Mouse (Mus musculus) kidney, adult 11 months (tissue): Measurements from ENCODE around the gene Scaper.

Experiments
- DNase-seq: peaks from one replicate; pipeline ENCODE4 v3.0.0; 2022

Scaper gene

GRCm38 (mm10) chr9:55937664-55938617 is at the start of gene Scaper:
Gene Scaper (minus strand): TSS chr9:55938119.
- DNase-seq: peak; percentile 89

- no peak for DNase-seq
Observed at GRCm38 (mm10) chr9:55946819-55947218, 8.9 kb upstream of the Scaper start.

- DNase-seq: no peak
Observed at GRCm38 (mm10) chr9:55941356-55941755, 3.4 kb upstream of the Scaper start.

DNA sequence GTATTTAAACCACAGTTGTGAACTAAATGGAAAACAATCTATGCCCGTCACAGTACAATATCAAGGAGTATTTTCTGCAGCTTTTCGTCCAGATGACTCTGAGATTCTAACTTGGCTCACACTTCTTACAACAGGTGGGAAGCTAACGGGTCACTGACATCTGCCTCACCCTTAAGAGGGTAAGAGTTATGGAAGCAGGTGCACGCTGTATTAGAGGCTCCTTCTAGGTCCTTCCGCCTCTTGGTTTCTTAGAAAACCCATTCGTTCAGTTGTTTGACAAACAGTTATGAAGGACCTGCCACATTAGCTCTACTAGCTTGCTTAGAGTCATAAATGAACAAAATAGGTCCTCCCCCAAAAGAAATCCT is 683 bp upstream of the Scaper start:
- no peak for DNase-seq

- peak; percentile 5 for DNase-seq
Observed at GRCm38 (mm10) chr9:55937224-55937663, 675 bp downstream of the Scaper start.

DNA sequence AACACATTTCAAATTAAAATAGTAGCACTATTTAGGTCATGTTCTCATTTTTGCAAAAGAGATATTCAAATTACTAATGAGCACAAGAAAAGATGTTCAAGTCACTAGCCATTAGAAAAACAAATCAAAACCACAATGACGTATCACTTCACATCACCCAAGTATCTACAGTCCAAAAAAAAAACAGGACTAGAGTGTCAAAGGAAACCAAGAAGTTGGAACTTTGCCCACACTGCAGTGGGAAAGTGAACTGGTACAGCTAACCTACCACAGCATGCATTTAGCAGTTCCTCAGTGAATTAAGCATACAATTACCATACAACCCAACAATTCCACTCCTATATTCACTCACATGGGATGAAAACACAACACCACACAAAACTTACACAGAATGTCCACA is 5.4 kb downstream of the Scaper start:
- DNase-seq: no peak

DNA sequence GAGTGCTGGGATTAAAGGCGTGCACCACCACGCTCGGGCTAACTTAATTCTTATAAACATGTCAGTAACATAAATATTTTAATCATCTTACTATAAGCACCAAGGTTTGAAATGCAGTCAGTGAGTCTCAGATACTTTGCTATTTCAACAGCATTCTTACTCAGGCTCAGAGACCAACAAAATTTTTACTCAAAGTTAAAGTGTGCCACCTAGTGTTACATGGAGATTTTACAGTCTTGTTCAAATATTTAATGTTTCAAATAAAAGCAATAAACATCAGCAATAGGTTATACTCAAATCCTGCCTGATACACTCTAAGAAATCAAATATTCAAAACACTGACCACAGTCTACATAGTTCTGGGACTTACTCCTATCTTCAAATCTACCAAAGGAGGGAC is 19.3 kb downstream of the Scaper start:
- no peak for DNase-seq

- no peak for DNase-seq
Observed at GRCm38 (mm10) chr9:55916751-55917150, 21.2 kb downstream of the Scaper start.

- DNase-seq: no peak
Observed at GRCm38 (mm10) chr9:55911481-55911880, 26.4 kb downstream of the Scaper start.

DNA sequence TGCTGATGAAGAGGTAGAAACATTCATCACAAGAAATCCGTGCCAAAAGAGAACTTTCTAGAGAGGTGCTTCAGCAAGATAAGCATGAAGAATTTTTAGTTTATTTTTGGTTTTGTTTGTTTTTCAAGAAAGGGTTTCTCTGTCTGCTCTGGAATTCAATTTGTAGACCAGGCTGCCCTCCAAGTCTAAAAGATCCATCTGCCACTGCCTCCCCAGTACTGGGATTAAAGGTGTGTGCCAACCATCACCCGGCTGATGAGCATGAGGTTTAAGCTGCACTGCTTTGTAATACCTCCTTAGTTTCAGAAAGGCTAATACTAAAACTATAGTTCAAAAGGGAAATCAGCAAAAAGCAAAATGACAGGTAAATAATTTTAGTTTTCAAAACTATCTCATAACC is 35.0 kb downstream of the Scaper start:
- no peak for DNase-seq

DNA sequence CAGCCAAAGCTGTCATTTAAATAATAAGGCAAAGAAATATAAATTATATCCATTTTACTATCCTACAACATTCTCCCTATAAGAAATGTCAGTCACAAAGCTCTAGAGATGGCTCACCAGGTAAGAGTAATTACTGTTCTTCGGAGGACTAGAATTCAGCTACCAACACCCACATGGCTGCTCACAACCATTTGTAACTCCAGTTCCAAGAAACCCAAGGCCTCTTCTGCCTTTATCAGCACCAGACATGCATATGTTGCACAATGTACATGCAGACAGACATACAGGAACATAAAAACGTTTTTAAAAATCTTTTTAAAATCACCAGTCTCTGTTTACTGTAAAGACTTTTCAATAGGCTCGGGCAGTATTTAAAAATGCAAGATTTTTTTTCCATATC is 36.3 kb downstream of the Scaper start:
- DNase-seq: no peak

- no peak for DNase-seq
Observed at GRCm38 (mm10) chr9:55900531-55900930, 37.4 kb downstream of the Scaper start.

DNA sequence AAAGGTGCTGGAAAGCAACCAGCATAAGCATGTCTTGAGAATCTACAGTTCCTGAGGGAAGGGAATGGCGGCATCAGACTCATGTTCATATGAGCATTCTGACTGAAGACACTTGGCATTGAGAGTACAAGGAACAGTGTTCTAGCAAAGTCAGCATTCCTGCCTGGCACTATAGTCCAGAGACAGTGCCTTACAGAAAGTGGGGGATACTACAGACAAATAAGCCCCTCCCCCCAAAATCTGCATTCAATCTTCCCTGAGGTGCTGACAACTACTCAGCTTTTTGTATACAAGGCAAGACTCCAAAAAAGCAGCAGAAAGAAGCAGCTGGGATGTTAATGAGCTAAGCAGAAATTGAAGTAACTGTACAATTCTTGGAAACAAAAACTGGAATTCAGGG is 59.9 kb downstream of the Scaper start:
- DNase-seq: no peak

GRCm38 (mm10) chr9:55789442-55789841 is 148.5 kb downstream of the Scaper start:
- no peak for DNase-seq

DNA sequence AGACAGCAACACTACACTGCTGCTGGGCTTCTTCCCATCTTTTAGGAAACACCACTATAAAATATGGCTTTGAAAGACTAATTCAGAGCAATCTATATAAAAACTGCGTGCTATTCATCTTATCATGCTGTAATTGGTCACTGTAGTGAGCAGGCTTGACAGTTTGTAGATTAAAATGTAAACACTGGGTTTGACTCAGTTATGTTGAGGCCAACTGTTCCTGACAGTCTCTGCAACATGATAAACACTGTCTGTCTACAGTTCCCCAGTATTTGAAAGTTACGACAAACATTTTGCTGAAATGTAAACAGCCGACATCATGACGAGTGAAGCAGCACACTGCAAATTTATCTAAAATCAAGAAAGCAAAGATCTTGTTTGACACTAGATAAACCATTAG is 225.9 kb downstream of the Scaper start:
- DNase-seq: no peak

DNA sequence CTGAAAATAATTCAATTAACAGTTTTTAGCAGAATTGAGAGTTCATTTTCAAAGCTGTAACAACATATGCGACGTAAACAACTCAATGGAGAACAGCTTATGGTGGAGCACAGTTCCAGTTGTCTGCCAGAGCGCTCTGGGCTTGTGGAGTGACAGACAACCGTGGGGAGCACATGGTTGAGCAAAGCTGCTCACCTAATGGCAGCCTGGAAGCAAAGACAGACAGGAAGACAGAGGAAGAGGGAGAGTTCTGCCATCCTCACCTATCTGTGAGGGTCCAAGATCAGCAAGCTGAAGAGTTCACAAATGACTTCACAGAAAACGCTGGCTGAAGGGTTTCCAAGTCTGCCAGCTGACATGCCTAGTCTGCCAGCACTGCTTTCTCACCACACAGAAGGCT is 227.4 kb downstream of the Scaper start:
- DNase-seq: no peak

DNA sequence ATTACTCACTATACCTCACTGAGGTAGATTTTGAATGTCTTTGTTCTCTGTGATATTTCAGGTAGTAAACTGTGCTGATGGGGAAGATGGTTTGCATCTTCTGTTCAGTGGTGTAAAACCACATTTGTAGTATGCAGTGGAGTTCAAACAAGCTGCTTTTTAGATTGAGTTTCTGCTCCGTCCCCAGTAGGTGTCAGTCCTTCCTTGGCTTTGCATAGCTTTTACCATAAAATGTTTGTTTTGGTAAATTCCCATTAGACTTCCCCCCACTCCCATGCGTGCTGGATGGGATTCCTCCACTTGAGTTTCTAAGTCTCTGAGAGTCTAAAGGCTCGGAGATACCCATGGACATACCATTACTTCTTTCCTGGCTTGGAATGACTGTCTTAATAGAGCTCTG is 231.3 kb downstream of the Scaper start:
- no peak for DNase-seq

DNA sequence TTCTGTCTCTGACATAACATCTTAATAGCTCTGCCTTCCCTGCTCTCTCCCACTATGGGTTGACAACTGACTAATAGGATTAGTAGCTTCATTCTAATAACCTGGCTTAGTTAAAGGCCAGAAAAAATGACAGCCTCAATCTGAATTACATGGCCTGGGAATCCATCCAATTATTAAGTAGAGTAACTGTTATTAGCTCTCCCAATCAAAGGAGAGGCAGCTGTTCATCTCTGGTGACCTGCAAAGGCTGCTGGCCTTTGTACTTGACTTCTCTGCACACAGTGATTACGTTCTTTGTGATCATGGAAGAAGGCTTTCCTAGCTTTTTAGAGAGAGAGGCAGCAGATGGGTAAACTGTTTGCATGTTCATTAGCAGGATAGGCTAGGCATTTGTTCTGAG is 242.6 kb downstream of the Scaper start:
- DNase-seq: no peak

- DNase-seq: no peak
Observed at GRCm38 (mm10) chr9:55677099-55677498, 260.8 kb downstream of the Scaper start.

DNA sequence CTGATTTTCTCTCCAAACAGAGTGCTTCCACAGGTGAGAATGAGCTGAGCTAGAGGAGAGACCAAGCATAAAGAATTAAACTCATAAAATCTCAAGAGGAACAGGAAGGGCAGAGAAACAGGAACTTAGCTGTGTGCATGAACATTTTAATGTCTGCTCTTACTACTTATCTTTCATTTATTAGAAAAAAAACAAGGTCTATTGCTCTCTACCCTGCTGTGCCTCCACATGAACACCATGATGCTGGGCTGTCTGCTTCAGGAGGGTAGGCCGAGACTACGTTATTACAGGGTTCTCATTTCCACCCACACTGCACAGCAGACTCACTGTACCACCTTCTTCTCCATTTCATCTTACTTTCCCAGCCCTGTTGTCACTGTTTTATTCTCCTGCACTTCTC is 291.5 kb downstream of the Scaper start:
- DNase-seq: no peak

- no peak for DNase-seq
Observed at GRCm38 (mm10) chr9:55626990-55627389, 310.9 kb downstream of the Scaper start.

DNA sequence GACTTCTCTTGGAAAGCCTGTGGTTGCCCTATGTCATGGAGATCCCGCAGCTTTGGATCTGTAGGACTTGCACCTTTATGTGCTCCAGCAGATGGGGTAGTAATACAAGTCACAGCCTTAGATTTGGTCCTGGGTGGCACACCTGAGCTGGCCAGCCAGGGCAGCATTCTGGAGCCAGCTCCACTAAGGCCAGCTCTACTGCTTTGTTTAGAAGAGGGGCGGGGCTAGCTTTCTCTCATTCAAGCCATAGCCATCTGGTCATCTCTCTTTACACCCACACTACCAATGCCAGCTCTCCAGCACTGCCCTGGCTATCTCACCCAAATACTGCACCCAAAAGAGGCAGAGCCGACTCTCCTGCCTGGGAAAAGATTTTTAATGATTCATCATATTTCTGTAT is 323.2 kb downstream of the Scaper start:
- DNase-seq: no peak

GRCm38 (mm10) chr9:55609751-55610150 is 328.2 kb downstream of the Scaper start:
- no peak for DNase-seq

- DNase-seq: peak; percentile 10
Observed at GRCm38 (mm10) chr9:55608701-55609531, 329.0 kb downstream of the Scaper start.
